24 mouse cellular contexts compared by ENCODE assay signal in genomic region chr8:26843714-26844113, GRCm38 (mm10).
DNase-seq lines count a peak whose midpoint lies in the region; ATAC-seq and TF ChIP-seq lines count a peak whose summit lies in the region.
"Had no signal": no experiment of that assay in that cellular context is flagged by ENCODE, and none has a peak within 500 bp of the region (broad histone marks: within the 10 kb centered on the region; RNA-seq: fewer than 3 reads in every experiment).

No protein-coding gene starts in this region.

- no peaks in the 10 kb centered on the region for H3K79me2 ChIP-seq in CH12.LX (replicated peaks; ENCODE audit: control insufficient read depth, extremely low read depth, insufficient read depth, poor library complexity, severe bottlenecking)

- WGBS in kidney, embryonic 16.5 days, result 51% methylated on average over 6 of the region's 6 CpGs
- 55% methylated on average over 6 of the region's 6 CpGs for WGBS in embryonic facial prominence, embryonic 10.5 days

- TF ChIP-seq RAD21 in CH12.LX (IDR thresholded peaks at IDR 0.05; ENCODE audit: low read depth, low read length), result no peak

- no peak for TF ChIP-seq POLR2A in CH12.LX (IDR thresholded peaks at IDR 0.05; ENCODE audit: low read depth, low read length)

- H3K9ac ChIP-seq in kidney, embryonic 16.5 days (replicated peaks; ENCODE audit: low read length), result 0 out of 2 replicates have a peak overlapping the region, but pooled peaks have one; percentile 2
- H3K9ac ChIP-seq in CH12.LX (ENCODE audit: insufficient read depth, low read depth), result no peak overlapping the region
- H3K9ac ChIP-seq: embryonic facial prominence, embryonic 13.5 days; embryonic facial prominence, embryonic 15.5 days; forebrain, embryonic 12.5 days had no signal

- DNase-seq in kidney, adult 18-20 months, result no peak
- peak; percentile 37 for DNase-seq in CH12.LX (ENCODE audit: extremely low read depth)
- DNase-seq in embryonic facial prominence, embryonic 10.5 days (ENCODE audit: low spot score), result no peak
- DNase-seq in spleen, adult 18-20 months, result no peak
- DNase-seq in retina, postnatal 1 day, result no peak
- DNase-seq: adrenal gland, adult 8-10 months; adrenal gland, postnatal 14 days; adrenal gland, postnatal 36 days; cerebellum, adult 11-12 months; cerebellum, adult 2 months; cerebellum, adult 9-10 months; cerebellum, postnatal 10 days; cerebellum, postnatal 25 days had no signal

- no peaks in the 10 kb centered on the region for H3K36me3 ChIP-seq in kidney, embryonic 16.5 days (ENCODE audit: insufficient read depth, low read length)
- H3K36me3 ChIP-seq in CH12.LX (replicated peaks in 1 of 2; ENCODE audit: control insufficient read depth in 1 of 2, insufficient read depth in 1 of 2, low read length in 1 of 2), result no peaks in the 10 kb centered on the region
- no peaks in the 10 kb centered on the region for H3K36me3 ChIP-seq in embryonic facial prominence, embryonic 10.5 days (replicated peaks)
- H3K36me3 ChIP-seq: embryonic facial prominence, embryonic 13.5 days; embryonic facial prominence, embryonic 15.5 days; forebrain, embryonic 10.5 days; forebrain, embryonic 12.5 days; G1E had no signal

- in situ Hi-C loops in CH12.LX (cut with MboI; ENCODE audit: low pct_ligation_motif_present, low pct_unique_long_range_greater_than_20kb, low sequenced_read_pairs), result loop anchor here (10.0 kb wide), 1 partner anchor 131 kb away; the partner anchor contains the start of gene Zfp703

- no peak overlapping the region for H3K4me3 ChIP-seq in kidney, embryonic 16.5 days (ENCODE audit: low read length)
- H3K4me3 ChIP-seq in CH12.LX (replicated peaks in 1 of 3; ENCODE audit: low read depth in 2 of 3, low read length in 2 of 3, poor library complexity in 1 of 3), result no peak overlapping the region
- H3K4me3 ChIP-seq in embryonic facial prominence, embryonic 10.5 days, result no peak overlapping the region
- H3K4me3 ChIP-seq: embryonic facial prominence, embryonic 13.5 days; embryonic facial prominence, embryonic 15.5 days; erythroblast, embryonic 14.5 days; forebrain, embryonic 10.5 days; forebrain, embryonic 12.5 days had no signal

- peaks cover 31% of the 10 kb centered on the region for H3K4me1 ChIP-seq in kidney, embryonic 16.5 days (ENCODE audit: insufficient read depth, low read length)
- H3K4me1 ChIP-seq in CH12.LX (ENCODE audit: control insufficient read depth in 1 of 2, insufficient read depth in 2 of 2), result peaks cover 24 to 63% of the 10 kb centered on the region in 2 experiments
- peaks cover 74% of the 10 kb centered on the region for H3K4me1 ChIP-seq in embryonic facial prominence, embryonic 10.5 days

- H3K27ac ChIP-seq in kidney, embryonic 16.5 days (ENCODE audit: low read length), result no peak overlapping the region
- no peak overlapping the region for H3K27ac ChIP-seq in CH12.LX (ENCODE audit: insufficient read depth, low read depth)
- 0 out of 2 replicates have a peak overlapping the region, but pooled peaks have one; percentile 49 for H3K27ac ChIP-seq in embryonic facial prominence, embryonic 10.5 days (replicated peaks)
- H3K27ac ChIP-seq: embryonic facial prominence, embryonic 13.5 days; embryonic facial prominence, embryonic 15.5 days; forebrain, embryonic 10.5 days; forebrain, embryonic 12.5 days had no signal

- no peak overlapping the region for H3K4me2 ChIP-seq in kidney, embryonic 16.5 days (replicated peaks; ENCODE audit: low read depth, low read length)
- no peak overlapping the region for H3K4me2 ChIP-seq in CH12.LX (ENCODE audit: insufficient read depth, low read depth, poor library complexity, severe bottlenecking)
- H3K4me2 ChIP-seq: embryonic facial prominence, embryonic 13.5 days; embryonic facial prominence, embryonic 15.5 days; forebrain, embryonic 12.5 days had no signal

- H3K27me3 ChIP-seq in kidney, embryonic 16.5 days (ENCODE audit: insufficient read depth, low read length), result no peaks in the 10 kb centered on the region; the same call in 1 of the 2 replicates
- H3K27me3 ChIP-seq in CH12.LX (replicated peaks), result no peaks in the 10 kb centered on the region
- H3K27me3 ChIP-seq in embryonic facial prominence, embryonic 10.5 days (replicated peaks; ENCODE audit: low read depth, poor library complexity, severe bottlenecking), result peaks cover 7% of the 10 kb centered on the region; the same call in 1 of the 2 replicates
- H3K27me3 ChIP-seq: embryonic facial prominence, embryonic 13.5 days; embryonic facial prominence, embryonic 15.5 days; Patski had no signal

- H3K9me3 ChIP-seq in kidney, embryonic 16.5 days (ENCODE audit: low read length), result no peaks in the 10 kb centered on the region
- no peaks in the 10 kb centered on the region for H3K9me3 ChIP-seq in CH12.LX (replicated peaks; ENCODE audit: low read length)
- no peaks in the 10 kb centered on the region for H3K9me3 ChIP-seq in embryonic facial prominence, embryonic 10.5 days
- H3K9me3 ChIP-seq: embryonic facial prominence, embryonic 13.5 days; embryonic facial prominence, embryonic 15.5 days; forebrain, embryonic 10.5 days; forebrain, embryonic 12.5 days; G1E had no signal

- ATAC-seq in kidney, embryonic 16.5 days (ENCODE audit: low FRiP score, low TSS enrichment), result no peak
- ATAC-seq: activated CD4-positive, CD25-positive, alpha-beta regulatory T cell, adult 4 months; forebrain, embryonic 14.5 days; forebrain, embryonic 16.5 days; Patski had no signal

- no peak for TF ChIP-seq CTCF in CH12.LX (conservative IDR thresholded peaks at IDR 0.05 in 1 of 2, IDR thresholded peaks at IDR 0.05 in 1 of 2; ENCODE audit: low read depth in 2 of 2, low read length in 2 of 2)

- dilution Hi-C loops in CH12.LX (cut with MboI; ENCODE audit: extremely low pct_ligation_motif_present, extremely low pct_unique_long_range_greater_than_20kb, low sequenced_read_pairs), result no loop called here

- no peak for TF ChIP-seq EP300 in CH12.LX (IDR thresholded peaks at IDR 0.05; ENCODE audit: low read length)

TF ChIP-seq in CH12.LX, 34 proteins besides CTCF, POLR2A, EP300 and RAD21:
- TF ChIP-seq TBP (conservative IDR thresholded peaks at IDR 0.05; ENCODE audit: low read depth, low read length) (no peak), USF1 (IDR thresholded peaks at IDR 0.05; ENCODE audit: low read depth, low read length) (no peak), USF2 (conservative IDR thresholded peaks at IDR 0.05; ENCODE audit: low read depth, low read length) (no peak), SMC3 (IDR thresholded peaks at IDR 0.05; ENCODE audit: low read depth, low read length) (0 out of 2 replicates have a peak, but pooled peaks have one; percentile 3), MAX (IDR thresholded peaks at IDR 0.05; ENCODE audit: low read length) (0 out of 2 replicates have a peak, but pooled peaks have one; percentile 27), MXI1 (IDR thresholded peaks at IDR 0.05; ENCODE audit: low read depth, low read length) (0 out of 2 replicates have a peak, but pooled peaks have one; percentile 14), MAZ (IDR thresholded peaks at IDR 0.05; ENCODE audit: low read depth, low read length) (no peak), ETS1 (conservative IDR thresholded peaks at IDR 0.05; ENCODE audit: low read depth, low read length) (peak; percentile 73), CHD2 (IDR thresholded peaks at IDR 0.05; ENCODE audit: low read length) (0 out of 2 replicates have a peak, but pooled peaks have one; percentile 22), ZMIZ1 (IDR thresholded peaks at IDR 0.05; ENCODE audit: low read depth, low read length) (no peak), TCF12 (IDR thresholded peaks at IDR 0.05; ENCODE audit: low read depth, low read length) (no peak), IRF4 (IDR thresholded peaks at IDR 0.05; ENCODE audit: low read depth, low read length) (peak; percentile 63), JUN (IDR thresholded peaks at IDR 0.05; ENCODE audit: insufficient read depth, low read depth, low read length) (no peak), E2F4 (IDR thresholded peaks at IDR 0.05; ENCODE audit: insufficient replicate concordance, low read depth, low read length) (no peak), HCFC1 (IDR thresholded peaks at IDR 0.05; ENCODE audit: low read depth, low read length) (no peak), MAFK (IDR thresholded peaks at IDR 0.05; ENCODE audit: insufficient replicate concordance, low read length) (no peak), ZKSCAN1 (IDR thresholded peaks at IDR 0.05; ENCODE audit: borderline replicate concordance, low read depth, low read length) (no peak), NRF1 (IDR thresholded peaks at IDR 0.05; ENCODE audit: low read depth, low read length) (no peak), PAX5 (IDR thresholded peaks at IDR 0.05; ENCODE audit: low read length) (no peak), BHLHE40 (IDR thresholded peaks at IDR 0.05; ENCODE audit: low read depth, low read length) (peak; percentile 38; the same call in 1 of the 2 replicates), NELFE (IDR thresholded peaks at IDR 0.05; ENCODE audit: low read depth, low read length) (no peak), RCOR1 (conservative IDR thresholded peaks at IDR 0.05; ENCODE audit: low read depth, low read length) (no peak), MEF2A (IDR thresholded peaks at IDR 0.05; ENCODE audit: borderline replicate concordance, low read depth, low read length) (peak; percentile 74), ELF1 (IDR thresholded peaks at IDR 0.05; ENCODE audit: low read depth, low read length) (0 out of 2 replicates have a peak, but pooled peaks have one; percentile 16), ZC3H11A (IDR thresholded peaks at IDR 0.05; ENCODE audit: low read depth, low read length) (no peak), JUND (conservative IDR thresholded peaks at IDR 0.05; ENCODE audit: low read depth, low read length) (no peak), UBTF (IDR thresholded peaks at IDR 0.05; ENCODE audit: low read depth, low read length) (no peak), MYC (IDR thresholded peaks at IDR 0.05; ENCODE audit: low read depth, low read length) (no peak), POLR2AphosphoS2 (IDR thresholded peaks at IDR 0.05; ENCODE audit: low read depth, low read length) (no peak), KAT2A (IDR thresholded peaks at IDR 0.05; ENCODE audit: insufficient replicate concordance, low read length) (no peak), CHD1 (IDR thresholded peaks at IDR 0.05; ENCODE audit: low read depth, low read length) (no peak), GABPA (IDR thresholded peaks at IDR 0.05; ENCODE audit: insufficient replicate concordance, low read depth, low read length) (no peak), SIN3A (IDR thresholded peaks at IDR 0.05; ENCODE audit: low read length) (no peak), ZNF384 (IDR thresholded peaks at IDR 0.05; ENCODE audit: low read depth, low read length) (no peak)
TF ChIP-seq in CH12.LX: peak in this region for 9.
